Mouse (Mus musculus) thymus, adult 2 months (tissue): ENCODE measurements around the gene Pigm. TPM values are rescaled to one million over a fixed set of nuclear protein-coding genes. Genes with fewer than 3 reads are reported as not detected.

Experiments
- DNase-seq: peaks from one replicate; pipeline ENCODE4 v3.0.0; 2021
- H3K27ac ChIP-seq: fragments of 200-500 bp; 2 replicates; pipeline ENCODE4 v1.5.1; 2012; ENCODE audit warnings: low read length, control low read depth; ENCODE audit not compliant: control insufficient read depth, insufficient read depth
- H3K27me3 ChIP-seq: fragments of 200-500 bp; 2 replicates; pipeline ENCODE4 v1.6.1; 2012; ENCODE audit warnings: mild to moderate bottlenecking, low read length, moderate library complexity, mixed read lengths; ENCODE audit not compliant: control insufficient read depth, insufficient read depth
- H3K36me3 ChIP-seq: fragments of 200-500 bp; 2 replicates; pipeline ENCODE4 v1.6.1; 2012; ENCODE audit warnings: mild to moderate bottlenecking, low read length, moderate library complexity; ENCODE audit not compliant: control insufficient read depth, insufficient read depth
- H3K4me1 ChIP-seq: fragments of 200-500 bp; replicated peaks from 2 replicates; pipeline ENCODE4 v1.6.1; 2012; ENCODE audit warnings: low read length; ENCODE audit not compliant: control insufficient read depth, insufficient read depth
- H3K4me3 ChIP-seq: fragments of 200-500 bp; 2 replicates; pipeline ENCODE4 v1.5.1; 2012; ENCODE audit warnings: mild to moderate bottlenecking, low read length, control low read depth, moderate library complexity; ENCODE audit not compliant: control insufficient read depth, insufficient read depth
- CTCF ChIP-seq: fragments of 200-500 bp; IDR thresholded peaks from 2 replicates; pipeline ENCODE4 v1.5.1; 2012; ENCODE audit warnings: mild to moderate bottlenecking, control low read depth, low read length, moderate library complexity, borderline replicate concordance; ENCODE audit not compliant: control insufficient read depth, poor library complexity, insufficient read depth; ENCODE audit errors: extremely low read depth
- POLR2A ChIP-seq: fragments of 200-500 bp; IDR thresholded peaks from 2 replicates; pipeline ENCODE4 v1.6.1; 2012; ENCODE audit warnings: mild to moderate bottlenecking, low read length, control low read depth, moderate library complexity; ENCODE audit not compliant: control insufficient read depth, poor library complexity, insufficient read depth; ENCODE audit errors: extremely low read depth
- WGBS: fragments of 180-500 bp; shearing (Covaris S2); methylation state at CpG from one replicate; pipeline ENCODE4 v1.1.7; 2018; 5-methylcytosine and 5-hydroxymethylcytosine counted together
- polyA plus RNA-seq: library from polyadenylated mRNA; depleted of rRNA; stranded (reverse); fragments of >200 nt; gene quantifications from 2 replicates; pipeline ENCODE4 v1.2.3, GENCODE M21; 2012; rRNA removed

Gene Pigm
- polyA plus RNA-seq, 1 experiment: 20.8 TPM

DNA sequence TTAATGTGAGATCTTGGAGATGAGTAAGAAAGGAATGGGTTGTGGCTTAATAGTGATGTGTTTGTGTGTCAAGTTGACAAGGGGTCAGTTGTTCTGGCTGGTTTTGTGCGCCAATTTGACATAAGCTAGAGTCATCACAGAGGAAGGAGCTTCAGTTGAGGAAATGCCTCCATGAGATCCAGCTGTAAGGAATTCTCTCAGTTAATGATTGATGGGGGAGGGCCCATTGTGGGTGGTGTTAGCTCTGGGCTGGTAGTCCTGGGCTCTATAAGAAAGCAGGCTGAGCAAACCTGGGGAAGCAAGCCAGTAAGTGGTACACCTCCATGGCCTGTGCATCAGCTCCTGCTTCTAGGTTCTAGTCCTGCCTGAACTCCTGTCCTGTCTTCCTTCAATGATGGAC, 52.3 kb downstream of the Pigm start:
- no peak for DNase-seq
- no peak overlapping the region for H3K4me3 ChIP-seq
- H3K27ac ChIP-seq: no peak overlapping the region
- H3K36me3 ChIP-seq: no peaks in the 10 kb centered on the region
- no peaks in the 10 kb centered on the region for H3K4me1 ChIP-seq
- no peak for TF ChIP-seq CTCF
- no peak for TF ChIP-seq POLR2A
- no peaks in the 10 kb centered on the region for H3K27me3 ChIP-seq
- WGBS: 95% methylated on average over 1 of the region's 1 CpGs

DNA sequence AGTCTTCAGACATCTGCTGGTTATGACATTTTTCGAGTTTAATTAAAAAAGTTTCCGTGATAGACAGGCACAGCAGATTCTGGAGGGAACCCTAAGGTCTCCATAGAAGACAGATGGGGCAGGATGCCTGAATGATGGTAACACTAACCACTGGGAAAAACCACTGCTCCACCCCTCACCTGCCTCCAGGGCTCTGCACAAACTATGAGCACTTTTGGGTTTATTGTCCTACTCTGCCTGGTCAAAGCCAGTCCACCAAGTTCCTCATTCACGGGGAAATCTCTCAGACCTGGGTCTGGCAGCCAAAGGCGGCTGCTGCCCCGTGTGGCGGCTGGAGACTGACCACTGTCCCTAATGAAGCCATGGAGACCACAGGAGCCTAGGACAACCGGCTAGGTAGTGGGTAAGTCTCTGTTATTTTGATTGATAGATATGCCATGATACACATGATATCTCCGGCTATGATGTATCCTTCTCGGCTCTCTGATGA, 54.4 kb downstream of the Pigm start:
- Histone ChIP-seq H3K36me3 (no peaks in the 10 kb centered on the region), H3K4me1 (no peaks in the 10 kb centered on the region), H3K27me3 (no peaks in the 10 kb centered on the region), H3K4me3 (no peak overlapping the region), H3K27ac (no peak overlapping the region)
- DNase-seq: no peak
- no peak for TF ChIP-seq POLR2A
- TF ChIP-seq CTCF: no peak
- WGBS: 67% methylated on average over 9 of the region's 9 CpGs

DNA sequence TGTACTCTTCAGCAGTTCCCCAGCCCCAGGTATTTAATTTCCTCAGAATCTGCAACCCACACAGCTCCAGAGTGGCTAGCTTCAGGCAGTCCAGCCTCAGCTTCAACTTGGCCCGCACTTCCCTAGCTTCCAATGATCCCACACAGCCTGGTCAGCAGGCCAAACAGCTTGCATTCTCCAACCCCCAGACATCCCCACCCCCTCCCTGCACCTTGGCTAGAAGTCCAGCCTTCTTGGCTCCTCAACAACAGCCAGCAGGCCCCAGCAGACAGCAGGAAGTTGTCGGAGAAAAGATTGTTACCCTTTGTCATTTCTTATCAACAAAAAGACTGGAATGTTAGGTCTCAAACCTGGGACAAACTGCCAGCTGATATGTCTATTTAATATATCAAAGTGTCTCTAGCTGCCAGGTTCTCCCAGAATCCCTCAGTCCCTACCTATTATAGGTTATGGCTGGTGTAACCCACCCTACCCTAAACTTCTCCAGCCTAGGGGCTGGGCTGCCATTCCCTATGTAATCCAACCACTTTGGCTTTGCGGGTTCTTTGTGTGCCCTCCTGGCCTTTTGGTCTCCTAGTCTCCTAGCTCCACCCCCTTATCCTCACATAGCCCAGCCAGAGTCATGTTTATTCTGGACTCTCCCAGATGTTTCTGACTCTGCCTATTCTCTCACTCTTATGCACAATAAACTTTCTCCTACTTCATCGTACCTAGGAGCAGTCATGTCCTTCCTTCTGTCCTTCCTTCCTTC, 55.7 kb downstream of the Pigm start:
- H3K27me3 ChIP-seq: no peaks in the 10 kb centered on the region
- no peaks in the 10 kb centered on the region for H3K4me1 ChIP-seq
- TF ChIP-seq CTCF (no peak), POLR2A (no peak)
- no peaks in the 10 kb centered on the region for H3K36me3 ChIP-seq
- 88% methylated on average over 4 of the region's 4 CpGs for WGBS
- no peak for DNase-seq
- no peak overlapping the region for H3K4me3 ChIP-seq
- H3K27ac ChIP-seq: no peak overlapping the region

DNA sequence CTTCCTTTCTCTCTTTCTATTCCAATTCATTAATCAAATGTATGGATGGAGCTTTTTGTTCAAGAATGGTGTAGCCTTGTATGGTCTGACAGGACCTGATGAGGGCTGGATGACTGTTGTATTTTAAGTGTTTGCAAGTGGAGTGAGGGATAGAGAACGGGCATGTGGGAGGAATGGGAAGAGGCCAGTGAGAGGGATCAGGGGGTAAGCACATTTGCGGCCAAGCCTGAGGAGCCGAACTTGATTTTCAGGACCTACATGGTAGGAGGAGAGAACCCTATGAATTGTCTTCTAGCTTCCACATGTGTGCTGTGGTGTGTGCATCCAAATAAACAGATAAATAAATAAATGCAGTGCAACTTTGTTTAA, 56.2 kb downstream of the Pigm start:
- H3K27ac ChIP-seq: no peak overlapping the region

DNA sequence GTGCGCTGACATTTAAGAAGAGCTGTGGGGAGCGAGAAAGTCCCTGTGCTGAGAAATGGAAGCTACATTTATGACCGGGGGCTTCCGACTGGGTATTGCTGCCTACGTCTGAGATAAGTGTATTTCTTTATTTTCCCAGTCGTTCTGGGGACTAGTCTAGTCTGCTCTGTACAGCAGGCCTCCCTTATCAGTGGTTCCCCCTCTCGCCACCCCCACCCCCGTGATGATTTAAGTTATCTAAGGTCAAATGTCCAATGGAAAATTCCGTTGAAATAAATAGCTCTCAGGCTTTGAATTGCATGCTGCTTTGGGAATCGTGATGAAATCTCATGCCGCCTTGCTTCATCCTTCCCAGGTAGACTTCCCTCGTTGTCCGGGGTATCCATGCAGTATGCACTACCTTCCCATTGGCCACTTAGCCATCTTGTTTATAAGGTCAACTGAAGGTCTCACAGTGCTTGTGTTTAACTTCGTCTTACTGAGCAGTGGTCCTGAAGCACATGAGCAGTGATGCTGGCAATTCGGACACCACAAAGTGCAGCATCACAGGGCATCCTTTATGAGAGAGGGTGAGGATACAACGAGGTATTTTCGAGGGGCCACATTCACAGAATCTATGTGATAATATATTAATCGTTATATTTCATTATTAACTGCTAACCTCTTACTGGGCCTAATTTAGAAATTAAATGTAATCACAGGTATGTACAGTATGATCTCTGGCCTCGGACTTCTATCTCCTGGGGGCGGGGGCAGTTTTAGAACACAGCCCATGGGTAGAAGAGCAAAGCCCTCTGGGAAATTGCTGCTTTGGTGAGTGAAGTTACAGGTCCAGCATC, 56.9 kb downstream of the Pigm start:
- no peaks in the 10 kb centered on the region for H3K4me1 ChIP-seq
- TF ChIP-seq POLR2A (no peak), CTCF (no peak)
- no peak overlapping the region for H3K4me3 ChIP-seq
- DNase-seq: no peak
- H3K27me3 ChIP-seq: no peaks in the 10 kb centered on the region
- no peak overlapping the region for H3K27ac ChIP-seq
- WGBS: 91% methylated on average over 20 of the region's 20 CpGs
- H3K36me3 ChIP-seq: no peaks in the 10 kb centered on the region

More for the DNA sequence above, 56.2 kb downstream of the Pigm start:
- WGBS: 92% methylated on average over 3 of the region's 3 CpGs
- H3K4me1 ChIP-seq: no peaks in the 10 kb centered on the region
- TF ChIP-seq POLR2A (no peak), CTCF (no peak)
- H3K27me3 ChIP-seq: no peaks in the 10 kb centered on the region
- DNase-seq: no peak
- H3K4me3 ChIP-seq: no peak overlapping the region
- H3K36me3 ChIP-seq: no peaks in the 10 kb centered on the region

Other genes starting within 250 kb of the Pigm start
- 68.5 and 76.9 TPM in 2 replicates for gene Pex19, start 249.8 kb upstream of the Pigm start, polyA plus RNA-seq
- 79.7 and 81.0 TPM in 2 replicates for gene Dcaf8, start 228.5 kb upstream of the Pigm start, polyA plus RNA-seq
- 28.4 and 38.8 TPM in 2 replicates for gene Pea15a, start 169.7 kb upstream of the Pigm start, polyA plus RNA-seq
- 0.54 and 1.4 TPM in 2 replicates for gene Casq1, start 156.7 kb upstream of the Pigm start, polyA plus RNA-seq
- 0.07 TPM in 1 of 2 replicates, not detected in the other for gene Atp1a4, start 118.1 kb upstream of the Pigm start, polyA plus RNA-seq
- gene Igsf8, start 114.9 kb upstream of the Pigm start, polyA plus RNA-seq: 159 and 162 TPM in 2 replicates
- gene Atp1a2, start 78.5 kb upstream of the Pigm start, polyA plus RNA-seq: 24.4 and 28.5 TPM in 2 replicates
- 1.5 TPM in 2 replicates for gene Kcnj9, start 47.2 kb upstream of the Pigm start, polyA plus RNA-seq
- gene Kcnj10, start 35.3 kb upstream of the Pigm start, polyA plus RNA-seq: 3.2 and 3.9 TPM in 2 replicates
- 4.3 and 7.3 TPM in 2 replicates for gene Slamf9, start 98.8 kb downstream of the Pigm start, polyA plus RNA-seq
- gene Igsf9, start 105.2 kb downstream of the Pigm start, polyA plus RNA-seq: 16.4 and 20.3 TPM in 2 replicates
- gene Tagln2, start 123.5 kb downstream of the Pigm start, polyA plus RNA-seq: 178 and 183 TPM in 2 replicates
- 0.15 and 0.56 TPM in 2 replicates for gene Cfap45, start 144.3 kb downstream of the Pigm start, polyA plus RNA-seq
- 1.8 and 1.9 TPM in 2 replicates for gene Vsig8, start 179.4 kb downstream of the Pigm start, polyA plus RNA-seq
- gene Slamf8, start 214.0 kb downstream of the Pigm start, polyA plus RNA-seq: 7.2 and 10.9 TPM in 2 replicates
- gene Fcrl6, start 226.0 kb downstream of the Pigm start, polyA plus RNA-seq: not detected in 2 replicates